Mouse (Mus musculus) hindbrain, embryonic 16.5 days (tissue): ENCODE results near the gene Slc25a19. TPM values are rescaled to one million over a fixed set of nuclear protein-coding genes. Genes with fewer than 3 reads are reported as not detected.

Experiments used
- polyA plus RNA-seq: library from polyadenylated mRNA; unstranded; fragments of >200 nt; fragmentation: Nextera tagmentation; extraction: Ambion mirVana; gene quantifications from 2 replicates; pipeline ENCODE4 v1.2.1, GENCODE M21; 2015

Slc25a19 gene
- polyA plus RNA-seq, 1 experiment from 2014 or later, result 49.9 TPM

Other genes starting within 250 kb of the Slc25a19 start
- gene Cdr2l, start 246.4 kb downstream of the Slc25a19 start, polyA plus RNA-seq, result 16.1 and 18.0 TPM in 2 replicates
- gene Mrpl58, start 224.5 kb downstream of the Slc25a19 start, polyA plus RNA-seq, result 185 and 186 TPM in 2 replicates
- 832 and 923 TPM in 2 replicates for gene Atp5h, start 208.3 kb downstream of the Slc25a19 start, polyA plus RNA-seq
- 5.7 and 10.2 TPM in 2 replicates for gene Kctd2, start 208.2 kb downstream of the Slc25a19 start, polyA plus RNA-seq
- gene Trim80, start 187.8 kb downstream of the Slc25a19 start, polyA plus RNA-seq, result 0.15 TPM in 1 of 2 replicates, not detected in the other
- 0.34 and 0.46 TPM in 2 replicates for gene Slc16a5, start 165.8 kb downstream of the Slc25a19 start, polyA plus RNA-seq
- 16.8 and 19.4 TPM in 2 replicates for gene Armc7, start 152.6 kb downstream of the Slc25a19 start, polyA plus RNA-seq
- gene Nt5c, start 136.4 kb downstream of the Slc25a19 start, polyA plus RNA-seq, result 95.8 and 104 TPM in 2 replicates
- gene Jpt1, start 113.9 kb downstream of the Slc25a19 start, polyA plus RNA-seq, result 1,336 TPM in 2 replicates
- gene Sumo2, start 92.0 kb downstream of the Slc25a19 start, polyA plus RNA-seq, result 847 and 892 TPM in 2 replicates
- 97.5 and 107 TPM in 2 replicates for gene Nup85, start 63.9 kb downstream of the Slc25a19 start, polyA plus RNA-seq
- 79.9 and 82.2 TPM in 2 replicates for gene Mrps7, start 24.4 kb downstream of the Slc25a19 start, polyA plus RNA-seq
- gene Gga3, start 24.2 kb downstream of the Slc25a19 start, polyA plus RNA-seq, result 35.1 and 43.7 TPM in 2 replicates
- gene Mif4gd, start 15.3 kb downstream of the Slc25a19 start, polyA plus RNA-seq, result 16.1 and 16.2 TPM in 2 replicates
- gene Grb2, start 80.3 kb upstream of the Slc25a19 start, polyA plus RNA-seq, result 183 and 193 TPM in 2 replicates
- gene Tmem94, start 137.1 kb upstream of the Slc25a19 start, polyA plus RNA-seq, result 22.0 and 29.0 TPM in 2 replicates
- gene Caskin2, start 185.3 kb upstream of the Slc25a19 start, polyA plus RNA-seq, result 9.0 and 12.6 TPM in 2 replicates
- 18.7 and 23.3 TPM in 2 replicates for gene Tsen54, start 186.4 kb upstream of the Slc25a19 start, polyA plus RNA-seq
- 1.3 and 2.1 TPM in 2 replicates for gene Llgl2, start 195.8 kb upstream of the Slc25a19 start, polyA plus RNA-seq
- 0.16 and 0.31 TPM in 2 replicates for gene Myo15b, start 230.1 kb upstream of the Slc25a19 start, polyA plus RNA-seq